Mouse (Mus musculus): Measurements from ENCODE around the gene Stxbp2. TPM values are rescaled to one million over a fixed set of nuclear protein-coding genes. Genes with fewer than 3 reads are reported as not detected.

Stxbp2 gene
- polyA plus RNA-seq, 1 experiment from 2014 or later, result 41.4 TPM

DNA sequence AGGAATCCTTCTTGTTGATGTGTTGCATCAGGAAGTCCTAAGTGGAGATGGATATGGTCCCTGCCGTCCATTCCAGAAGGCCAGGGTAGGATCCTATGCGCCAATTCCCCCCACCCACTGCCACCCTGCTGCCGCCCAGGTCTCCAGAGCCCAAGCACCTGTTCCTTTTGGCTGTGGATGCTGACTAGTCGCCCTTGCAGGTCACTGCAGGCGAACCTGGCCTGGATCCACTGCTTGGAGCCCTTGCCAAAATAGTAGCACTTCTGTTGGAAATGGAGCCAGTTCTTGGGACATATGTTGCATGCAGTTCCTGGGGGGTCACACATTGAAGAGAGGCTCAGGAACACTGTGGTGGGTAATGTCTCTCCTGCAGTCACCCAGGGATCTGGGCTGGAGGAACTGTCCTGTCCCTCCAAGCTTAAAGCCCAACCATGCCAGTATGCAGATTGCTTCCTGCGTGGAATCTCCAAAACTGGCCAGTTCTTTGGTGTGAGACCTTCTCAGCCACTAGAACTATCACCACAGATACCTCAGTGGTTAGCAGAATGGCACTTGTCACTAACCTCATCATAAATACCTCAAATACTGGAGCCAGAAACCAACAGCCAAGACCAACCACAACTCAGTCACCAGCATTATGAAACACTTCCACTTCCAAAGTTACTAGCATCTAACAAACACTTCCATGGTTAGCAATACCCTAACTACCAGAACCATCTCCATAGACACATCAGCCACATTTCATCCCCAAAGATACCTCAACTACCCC is 52.8 kb downstream of the Stxbp2 start:
- WGBS, result 78% methylated on average over 6 of the region's 6 CpGs
- no peaks in the 10 kb centered on the region for H3K9me3 ChIP-seq (replicated peaks; ENCODE audit: control insufficient read depth, low read length, poor library complexity, severe bottlenecking)

DNA sequence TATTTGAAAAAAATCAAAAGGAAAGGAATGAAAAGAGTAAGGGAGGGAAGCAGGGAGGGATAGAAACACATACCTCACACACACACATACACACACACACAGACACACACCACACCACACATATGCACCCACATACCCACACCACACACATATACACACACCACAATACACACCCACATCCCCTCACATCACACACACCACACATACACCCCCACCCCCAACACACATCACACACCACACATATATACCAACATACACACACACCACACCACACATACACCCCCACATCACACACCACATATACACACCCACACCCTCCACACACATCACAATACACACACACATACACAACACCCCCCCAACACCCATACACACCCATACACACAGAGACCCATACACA is 53.8 kb downstream of the Stxbp2 start:
- no peaks in the 10 kb centered on the region for H3K27me3 ChIP-seq (ENCODE audit: control insufficient read depth, insufficient read depth, low read depth, low read length)
- no peak overlapping the region for H3K27ac ChIP-seq (ENCODE audit: low read length)
- H3K4me3 ChIP-seq (ENCODE audit: low read depth, low read length), result no peak overlapping the region
- H3K9me3 ChIP-seq (replicated peaks; ENCODE audit: control insufficient read depth, low read length, poor library complexity, severe bottlenecking), result no peaks in the 10 kb centered on the region
- ATAC-seq, result peak; percentile 54
- no peak overlapping the region for H3K9ac ChIP-seq (ENCODE audit: low read depth, low read length)
- no peaks in the 10 kb centered on the region for H3K4me1 ChIP-seq (ENCODE audit: control insufficient read depth, insufficient read depth, low read length)
- peaks cover 14% of the 10 kb centered on the region for H3K36me3 ChIP-seq (ENCODE audit: control insufficient read depth, insufficient read depth, low read length)
- H3K4me2 ChIP-seq (ENCODE audit: low read length), result no peak overlapping the region

More for the DNA sequence above, 52.8 kb downstream of the Stxbp2 start:
- H3K27ac ChIP-seq (ENCODE audit: low read length), result no peak overlapping the region
- no peak overlapping the region for H3K4me2 ChIP-seq (ENCODE audit: low read length)
- H3K36me3 ChIP-seq (ENCODE audit: control insufficient read depth, insufficient read depth, low read length), result peaks cover 22% of the 10 kb centered on the region
- no peaks in the 10 kb centered on the region for H3K4me1 ChIP-seq (ENCODE audit: control insufficient read depth, insufficient read depth, low read length)
- no peaks in the 10 kb centered on the region for H3K27me3 ChIP-seq (ENCODE audit: control insufficient read depth, insufficient read depth, low read depth, low read length)
- H3K9ac ChIP-seq (ENCODE audit: low read depth, low read length), result no peak overlapping the region
- no peak overlapping the region for H3K4me3 ChIP-seq (ENCODE audit: low read depth, low read length)
- ATAC-seq, result no peak

DNA sequence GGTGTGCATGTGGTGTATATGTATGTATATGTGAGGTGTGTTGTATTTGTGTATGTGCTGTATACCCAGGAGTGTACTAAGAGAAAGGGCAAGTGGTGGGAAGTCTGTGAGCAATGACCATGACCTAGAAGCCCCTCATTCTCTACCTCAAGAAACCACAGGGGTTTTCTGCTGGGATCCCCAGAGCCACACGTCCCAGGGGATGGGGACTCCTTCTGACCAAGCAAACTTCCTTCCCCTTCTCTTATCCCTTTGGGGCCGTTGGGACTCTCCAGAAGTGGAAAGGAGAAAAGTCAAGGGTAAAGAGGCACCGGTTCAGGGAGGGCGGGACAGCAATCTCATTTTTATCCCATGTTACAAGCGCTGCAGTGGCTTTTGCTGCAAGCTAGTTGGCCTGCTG is 54.7 kb downstream of the Stxbp2 start:
- Histone ChIP-seq H3K9ac (ENCODE audit: low read depth, low read length) (no peak overlapping the region), H3K4me2 (ENCODE audit: low read length) (no peak overlapping the region), H3K27me3 (ENCODE audit: control insufficient read depth, insufficient read depth, low read depth, low read length) (no peaks in the 10 kb centered on the region), H3K36me3 (ENCODE audit: control insufficient read depth, insufficient read depth, low read length) (peaks cover 5% of the 10 kb centered on the region; the same call in 1 of the 2 replicates), H3K27ac (ENCODE audit: low read length) (no peak overlapping the region), H3K4me1 (ENCODE audit: control insufficient read depth, insufficient read depth, low read length) (no peaks in the 10 kb centered on the region), H3K4me3 (ENCODE audit: low read depth, low read length) (no peak overlapping the region), H3K9me3 (replicated peaks; ENCODE audit: control insufficient read depth, low read length, poor library complexity, severe bottlenecking) (no peaks in the 10 kb centered on the region)
- 69% methylated on average over 5 of the region's 5 CpGs for WGBS
- no peak for ATAC-seq

DNA sequence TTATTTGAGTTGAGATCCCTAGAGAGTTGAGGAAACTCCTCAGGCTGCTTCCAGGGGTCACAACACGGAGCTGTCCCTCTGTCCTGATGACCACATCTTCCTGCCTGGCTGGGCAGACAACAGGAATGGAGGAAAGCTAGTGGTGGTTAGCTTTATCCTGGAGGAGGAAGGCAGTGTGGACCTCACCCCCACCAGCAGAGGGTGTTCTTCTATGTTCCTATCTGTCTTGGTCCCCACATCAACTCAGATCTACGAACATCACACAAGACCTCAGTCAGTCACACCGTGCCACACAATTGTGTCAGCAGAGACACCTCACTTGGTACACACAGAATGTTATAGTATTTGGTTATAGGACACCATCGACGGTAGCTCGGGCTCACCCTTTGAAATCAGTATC is 56.8 kb downstream of the Stxbp2 start:
- Histone ChIP-seq H3K4me3 (ENCODE audit: low read depth, low read length) (no peak overlapping the region), H3K27ac (ENCODE audit: low read length) (no peak overlapping the region), H3K9me3 (replicated peaks; ENCODE audit: control insufficient read depth, low read length, poor library complexity, severe bottlenecking) (no peaks in the 10 kb centered on the region), H3K9ac (ENCODE audit: low read depth, low read length) (no peak overlapping the region), H3K4me1 (ENCODE audit: control insufficient read depth, insufficient read depth, low read length) (no peaks in the 10 kb centered on the region), H3K36me3 (ENCODE audit: control insufficient read depth, insufficient read depth, low read length) (no peaks in the 10 kb centered on the region), H3K27me3 (ENCODE audit: control insufficient read depth, insufficient read depth, low read depth, low read length) (no peaks in the 10 kb centered on the region), H3K4me2 (ENCODE audit: low read length) (no peak overlapping the region)
- 82% methylated on average over 6 of the region's 6 CpGs for WGBS
- no peak for ATAC-seq

DNA sequence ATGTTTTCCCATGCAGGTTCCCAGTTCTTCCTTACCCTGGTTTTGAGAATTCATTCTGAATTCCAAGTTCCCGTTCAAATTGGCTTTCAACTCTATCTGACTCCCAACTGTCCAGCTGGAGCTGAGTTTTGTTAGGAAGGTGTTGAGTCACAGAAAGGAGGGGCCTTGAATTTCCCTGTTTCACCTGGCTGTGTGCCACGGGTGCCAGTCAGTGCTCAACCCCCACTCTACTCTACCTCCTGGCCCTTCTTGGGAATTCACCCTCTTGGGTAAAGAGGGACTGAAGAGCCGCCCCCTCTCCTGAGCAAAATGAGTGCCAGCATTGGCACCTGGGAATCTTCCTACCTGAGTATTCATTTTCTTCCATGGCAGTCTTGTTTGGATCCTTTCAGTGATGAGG is 60.0 kb downstream of the Stxbp2 start:
- Histone ChIP-seq H3K4me1 (ENCODE audit: control insufficient read depth, insufficient read depth, low read length) (no peaks in the 10 kb centered on the region), H3K9me3 (replicated peaks; ENCODE audit: control insufficient read depth, low read length, poor library complexity, severe bottlenecking) (no peaks in the 10 kb centered on the region), H3K4me2 (ENCODE audit: low read length) (no peak overlapping the region), H3K27ac (ENCODE audit: low read length) (no peak overlapping the region), H3K27me3 (ENCODE audit: control insufficient read depth, insufficient read depth, low read depth, low read length) (no peaks in the 10 kb centered on the region), H3K4me3 (ENCODE audit: low read depth, low read length) (no peak overlapping the region), H3K36me3 (ENCODE audit: control insufficient read depth, insufficient read depth, low read length) (no peaks in the 10 kb centered on the region), H3K9ac (ENCODE audit: low read depth, low read length) (no peak overlapping the region)
- 80% methylated on average over 3 of the region's 3 CpGs for WGBS
- no peak for ATAC-seq

Other genes starting within 250 kb of the Stxbp2 start
- gene Arhgef18, start 237.9 kb upstream of the Stxbp2 start, polyA plus RNA-seq (2015; fragmentation: Nextera tagmentation; extraction: Ambion mirVana), result 12.0 and 12.1 TPM in 2 replicates
- gene Pex11g, start 163.3 kb upstream of the Stxbp2 start, polyA plus RNA-seq (2015; fragmentation: Nextera tagmentation; extraction: Ambion mirVana), result 4.5 and 5.0 TPM in 2 replicates
- gene Tex45, start 160.1 kb upstream of the Stxbp2 start, polyA plus RNA-seq (2015; fragmentation: Nextera tagmentation; extraction: Ambion mirVana), result 0.31 and 0.46 TPM in 2 replicates
- gene Zfp358, start 137.8 kb upstream of the Stxbp2 start, polyA plus RNA-seq (2015; fragmentation: Nextera tagmentation; extraction: Ambion mirVana), result 65.8 and 75.3 TPM in 2 replicates
- 121 and 129 TPM in 2 replicates for gene Mcoln1, start 130.5 kb upstream of the Stxbp2 start, polyA plus RNA-seq (2015; fragmentation: Nextera tagmentation; extraction: Ambion mirVana)
- gene Pnpla6, start 115.6 kb upstream of the Stxbp2 start, polyA plus RNA-seq (2015; fragmentation: Nextera tagmentation; extraction: Ambion mirVana), result 43.6 and 49.8 TPM in 2 replicates
- gene C330021F23Rik, start 63.0 kb upstream of the Stxbp2 start, polyA plus RNA-seq (2015; fragmentation: Nextera tagmentation; extraction: Ambion mirVana), result 0.39 and 0.60 TPM in 2 replicates
- gene Camsap3, start 43.7 kb upstream of the Stxbp2 start, polyA plus RNA-seq (2015; fragmentation: Nextera tagmentation; extraction: Ambion mirVana), result 45.1 and 48.7 TPM in 2 replicates
- gene Xab2, start 9.6 kb upstream of the Stxbp2 start, polyA plus RNA-seq (2015; fragmentation: Nextera tagmentation; extraction: Ambion mirVana), result 51.8 and 52.4 TPM in 2 replicates
- 63.5 and 68.0 TPM in 2 replicates for gene Pet100, start 9.4 kb upstream of the Stxbp2 start, polyA plus RNA-seq (2015; fragmentation: Nextera tagmentation; extraction: Ambion mirVana)
- 1.7 and 2.5 TPM in 2 replicates for gene Pcp2, start 5.4 kb upstream of the Stxbp2 start, polyA plus RNA-seq (2015; fragmentation: Nextera tagmentation; extraction: Ambion mirVana)
- gene Retn, start 24.8 kb downstream of the Stxbp2 start, polyA plus RNA-seq (2015; fragmentation: Nextera tagmentation; extraction: Ambion mirVana), result 0.33 and 1.0 TPM in 2 replicates
- gene Mcemp1, start 34.8 kb downstream of the Stxbp2 start, polyA plus RNA-seq (2015; fragmentation: Nextera tagmentation; extraction: Ambion mirVana), result 0.19 and 0.24 TPM in 2 replicates
- 16.8 and 20.9 TPM in 2 replicates for gene Fcor, start 41.4 kb downstream of the Stxbp2 start, polyA plus RNA-seq (2015; fragmentation: Nextera tagmentation; extraction: Ambion mirVana)
- 71.6 and 72.5 TPM in 2 replicates for gene Trappc5, start 45.3 kb downstream of the Stxbp2 start, polyA plus RNA-seq (2015; fragmentation: Nextera tagmentation; extraction: Ambion mirVana)
- gene Fcer2a, start 63.2 kb downstream of the Stxbp2 start, polyA plus RNA-seq (2015; fragmentation: Nextera tagmentation; extraction: Ambion mirVana), result 0.57 and 0.63 TPM in 2 replicates
- not detected in 2 replicates for gene Clec4g, start 89.7 kb downstream of the Stxbp2 start, polyA plus RNA-seq (2015; fragmentation: Nextera tagmentation; extraction: Ambion mirVana)
- gene Cd209a, start 118.0 kb downstream of the Stxbp2 start, polyA plus RNA-seq (2015; fragmentation: Nextera tagmentation; extraction: Ambion mirVana), result not detected in 2 replicates
- not detected in 2 replicates for gene Cd209e, start 223.4 kb downstream of the Stxbp2 start, polyA plus RNA-seq (2015; fragmentation: Nextera tagmentation; extraction: Ambion mirVana)
- not detected in 2 replicates for gene Cd209d, start 247.6 kb downstream of the Stxbp2 start, polyA plus RNA-seq (2015; fragmentation: Nextera tagmentation; extraction: Ambion mirVana)

Measured in midbrain, embryonic 16.5 days (tissue).